Mouse (Mus musculus) C2C12 (cell line): Measurements from ENCODE around the gene Txnrd1.

ENCODE experiments used
- CTCF ChIP-seq: IDR thresholded peaks from one replicate; pipeline ENCODE4 v1.5.1; 2011; ENCODE audit not compliant: control insufficient read depth, insufficient read depth, insufficient read length
- MAX ChIP-seq: IDR thresholded peaks from one replicate; pipeline ENCODE4 v1.6.1; 2011; ENCODE audit warnings: mild to moderate bottlenecking, control low read depth
- MYOD1 ChIP-seq: IDR thresholded peaks from one replicate; pipeline ENCODE4 v1.6.1; 2011; ENCODE audit warnings: low read depth; ENCODE audit not compliant: control insufficient read depth, insufficient read length
- MYOG ChIP-seq: IDR thresholded peaks from one replicate; pipeline ENCODE4 v1.6.1; 2011; ENCODE audit not compliant: control insufficient read depth, insufficient read length; ENCODE audit errors: extremely low read depth

DNA sequence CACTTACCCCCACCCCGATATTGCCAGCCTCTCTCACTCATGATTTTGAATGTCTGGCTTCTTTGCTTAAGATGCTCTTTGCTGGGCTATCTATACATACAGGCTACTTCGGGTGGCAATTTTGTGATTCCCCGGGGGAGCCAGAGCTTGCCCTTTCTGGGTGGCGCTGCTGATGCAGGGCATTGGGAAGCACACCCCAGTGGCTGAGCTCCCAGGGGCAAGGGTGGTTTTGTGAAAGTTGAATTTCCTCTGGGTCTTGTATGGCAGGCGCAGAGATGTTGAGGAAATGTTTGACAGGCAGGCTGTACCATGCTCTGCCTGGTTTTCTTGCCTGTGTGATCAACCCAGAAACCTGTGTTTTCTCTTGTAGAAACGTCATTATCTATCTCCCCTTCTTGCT lies 15.1 kb upstream of the Txnrd1 start:
- TF ChIP-seq CTCF (no peak), MYOD1 (no peak), MAX (no peak), MYOG (no peak)
